Mouse (Mus musculus) gonadal fat pad, adult 2 months (tissue): ENCODE measurements around the gene Ccdc113. TPM values are rescaled to one million over a fixed set of nuclear protein-coding genes. Genes with fewer than 3 reads are reported as not detected.

Source experiments
- DNase-seq: peaks from one replicate; pipeline ENCODE4 v3.0.0-alpha.2; 2012; ENCODE audit warnings: low read depth
- polyA plus RNA-seq: library from polyadenylated mRNA; depleted of rRNA; stranded (reverse); fragments of >200 nt; gene quantifications from 2 replicates; pipeline ENCODE4 v1.2.3, GENCODE M21; 2012

The Ccdc113 gene
- polyA plus RNA-seq, 1 experiment = 0.36 TPM

DNA sequence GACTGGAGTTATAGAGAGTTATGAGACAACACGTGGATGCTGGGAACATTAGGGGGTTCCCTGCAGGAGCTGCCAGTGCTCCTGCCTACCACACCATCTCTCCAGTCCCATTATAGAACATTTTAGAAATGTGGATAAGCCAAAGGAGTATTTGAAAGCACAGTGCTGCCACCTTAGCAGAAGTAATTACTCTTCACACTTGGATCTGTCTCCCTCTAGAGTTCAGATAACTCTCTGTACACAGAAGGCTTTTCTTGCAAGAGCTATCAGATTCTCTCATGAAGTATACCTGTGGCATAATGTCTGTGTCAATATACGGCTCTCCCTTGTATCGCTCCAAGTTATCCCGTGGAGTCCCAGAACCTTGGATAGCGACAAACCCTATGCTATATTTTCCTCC, 5.6 kb downstream of the Ccdc113 start:
- DNase-seq = no peak

DNA sequence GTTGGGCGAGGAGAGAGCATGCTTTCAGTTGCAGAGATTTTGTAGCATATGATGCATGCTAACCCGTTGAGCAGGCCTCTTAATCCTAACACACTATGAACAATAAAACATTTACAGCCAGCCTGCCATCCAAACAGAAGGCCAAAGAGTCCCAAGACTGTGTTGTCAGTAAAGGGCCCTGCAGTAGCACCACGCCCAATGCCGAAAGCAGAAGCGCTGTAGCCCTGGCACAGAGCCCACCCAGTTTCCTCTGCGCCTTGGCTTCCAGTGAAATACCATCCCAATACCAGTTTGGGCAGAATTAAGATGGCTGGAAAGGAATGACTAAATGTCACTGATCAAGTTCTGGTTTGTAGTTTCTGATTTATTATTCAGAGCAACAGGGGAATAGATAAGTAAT, 8.3 kb downstream of the Ccdc113 start:
- DNase-seq = peak; percentile 33

DNA sequence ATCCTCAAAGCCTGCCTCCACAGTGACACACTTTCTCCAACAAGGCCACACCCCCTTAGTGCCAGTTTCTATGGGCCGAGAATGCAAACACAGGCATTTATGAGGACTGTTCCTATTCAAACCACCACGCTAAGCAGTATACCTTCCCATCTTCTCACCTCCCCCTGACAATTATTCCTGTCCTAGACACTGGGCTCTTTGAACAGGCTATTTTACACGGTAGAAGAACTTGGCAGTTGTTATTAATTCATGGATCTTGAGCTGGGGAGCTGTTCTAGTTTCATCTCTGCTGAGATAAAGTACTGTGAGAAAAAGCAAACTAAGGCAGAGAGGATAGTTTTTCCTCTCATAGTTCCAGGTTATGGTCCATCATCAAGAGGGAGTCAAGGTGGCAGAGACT, 9.2 kb downstream of the Ccdc113 start:
- no peak for DNase-seq

DNA sequence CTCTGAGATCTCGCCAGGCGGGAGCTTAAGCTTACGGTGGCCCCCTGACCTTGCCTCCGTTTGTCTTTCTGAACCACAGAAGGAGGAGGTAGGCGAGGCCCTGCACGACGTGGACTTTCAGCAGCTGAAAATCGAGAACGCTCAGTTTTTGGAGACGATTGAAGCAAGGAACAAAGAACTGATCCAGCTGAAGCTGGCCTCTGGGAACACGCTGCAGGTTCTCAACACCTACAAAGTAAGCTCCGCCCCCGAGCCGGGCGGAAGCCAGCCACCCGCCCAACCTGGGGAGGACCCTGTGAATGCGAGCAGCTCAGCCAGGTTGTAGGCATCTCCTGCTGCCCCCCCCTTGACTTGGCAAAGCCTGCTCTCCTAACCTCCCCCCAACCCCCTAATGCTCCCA, 11.9 kb downstream of the Ccdc113 start:
- no peak for DNase-seq

DNA sequence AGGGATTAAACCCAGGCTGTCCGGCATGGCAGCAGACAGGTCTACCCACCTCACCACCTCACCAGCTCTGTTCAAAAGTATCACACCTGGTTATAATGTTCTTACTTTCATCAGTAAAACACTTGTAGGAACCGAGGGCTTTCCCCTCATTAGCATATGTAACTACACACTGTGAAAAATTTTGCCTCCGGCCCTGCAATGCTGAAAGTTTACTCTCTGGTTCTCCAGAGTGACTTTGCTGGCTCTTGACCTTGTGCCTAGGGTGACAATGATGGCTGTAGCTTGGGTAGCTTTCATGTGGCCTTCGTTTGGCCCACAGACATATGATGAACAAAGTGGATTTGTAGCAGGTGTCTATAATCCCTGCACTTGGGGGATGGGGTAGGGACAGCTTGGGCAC, 13.1 kb downstream of the Ccdc113 start:
- no peak for DNase-seq

DNA sequence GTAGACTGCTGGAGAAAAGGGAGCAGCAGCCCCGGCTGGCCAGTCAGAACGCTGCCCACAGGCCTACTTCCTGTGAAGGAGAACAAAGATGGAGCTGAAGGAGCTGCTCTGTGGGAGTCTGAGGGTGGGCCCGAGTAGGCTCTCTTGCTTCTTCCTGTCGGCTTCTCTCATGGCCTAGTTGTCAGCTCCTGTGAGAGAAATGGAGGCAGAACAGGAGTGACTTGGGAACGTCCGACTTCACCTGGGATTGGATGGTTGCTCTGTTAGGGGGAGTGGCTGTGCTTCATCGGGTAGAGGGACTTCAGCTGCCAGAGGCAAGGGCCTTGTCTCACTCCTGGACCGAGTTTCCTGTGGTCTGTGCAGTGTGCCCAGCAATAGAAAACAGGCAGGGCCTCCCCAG, 14.0 kb downstream of the Ccdc113 start:
- no peak for DNase-seq

DNA sequence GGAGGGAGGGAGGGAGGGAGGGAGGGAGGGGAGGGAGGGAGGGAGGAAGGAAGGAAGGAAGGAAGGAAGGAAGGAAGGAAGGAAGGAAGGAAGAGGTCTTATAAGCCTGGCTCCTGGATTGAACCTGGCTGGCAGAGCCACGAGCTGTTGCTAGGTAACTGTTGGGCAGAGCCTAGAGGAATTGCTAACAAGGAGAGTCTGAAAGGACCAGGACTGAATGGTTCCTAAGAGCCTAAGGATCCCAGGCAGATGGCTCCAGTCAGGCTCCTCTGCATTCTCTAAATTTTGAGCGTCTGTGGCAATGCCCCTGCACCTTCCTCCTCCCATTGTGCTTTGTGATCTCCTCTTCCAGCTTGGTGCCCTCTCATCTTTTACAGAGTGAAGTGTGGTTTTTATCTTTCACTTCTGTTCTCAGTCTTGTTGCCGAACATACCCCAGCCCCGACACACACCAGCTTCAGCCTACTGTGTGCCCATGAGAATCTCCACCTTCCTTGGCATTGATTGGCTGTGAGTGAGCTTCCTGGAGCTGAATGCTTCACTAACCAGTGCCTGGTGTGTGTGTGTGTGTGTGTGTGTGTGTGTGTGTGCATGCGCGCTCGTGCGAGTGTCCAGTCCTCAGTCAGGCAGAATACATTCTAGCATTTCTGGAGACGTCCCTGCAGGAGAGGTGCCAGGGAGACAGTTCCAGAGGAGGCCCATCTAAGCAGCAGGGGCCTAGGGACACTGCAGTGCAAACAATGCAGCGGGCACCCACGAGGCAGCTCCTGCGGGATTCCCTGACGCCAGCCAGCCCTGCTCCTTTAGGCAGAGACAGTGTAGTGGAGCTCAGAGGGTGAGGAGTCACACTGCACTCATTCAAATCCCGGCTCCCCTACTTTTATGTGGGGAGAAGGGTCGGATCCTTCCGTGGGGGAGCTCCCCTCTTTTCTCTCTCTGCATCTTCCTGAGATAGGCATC, 16.3 kb downstream of the Ccdc113 start:
- no peak for DNase-seq

DNA sequence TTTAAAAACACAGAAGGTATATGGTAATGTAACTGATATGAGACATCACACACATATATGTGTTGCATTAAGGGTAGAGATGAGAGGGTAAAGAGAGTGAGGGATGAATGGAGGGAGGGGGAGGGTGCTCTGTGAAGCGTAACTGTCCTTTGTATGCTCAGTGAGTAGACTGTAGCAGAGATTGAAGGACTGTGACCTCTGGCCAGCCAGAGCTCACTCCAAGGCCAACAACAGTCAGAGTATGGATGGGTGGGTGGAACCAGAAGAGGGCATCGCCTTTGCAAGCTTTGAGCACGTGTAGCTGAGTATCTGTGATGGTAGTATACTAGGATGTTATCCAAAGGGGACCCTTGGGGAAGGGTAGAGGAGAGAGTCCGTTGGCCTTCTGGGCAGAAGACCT, 17.7 kb downstream of the Ccdc113 start:
- DNase-seq = no peak

DNA sequence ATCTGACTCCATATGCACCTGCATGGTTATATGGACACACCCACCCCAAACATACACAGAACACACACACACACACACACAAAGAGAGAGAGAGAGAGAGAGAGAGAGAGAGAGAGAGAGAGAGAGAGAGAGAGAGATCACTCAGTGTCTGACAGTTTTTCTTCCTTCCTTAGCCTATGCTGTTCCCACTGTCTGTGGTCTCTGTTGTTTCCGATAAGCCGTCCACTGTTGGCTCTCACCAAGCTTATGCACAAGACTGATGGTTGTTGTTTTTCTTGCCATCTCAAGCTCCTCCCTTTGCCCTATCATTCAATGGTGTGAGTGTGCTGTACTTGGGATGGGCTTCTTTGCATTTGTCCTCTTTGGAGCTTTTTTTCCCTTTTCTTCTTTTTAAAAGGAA, 22.1 kb downstream of the Ccdc113 start:
- DNase-seq = no peak

DNA sequence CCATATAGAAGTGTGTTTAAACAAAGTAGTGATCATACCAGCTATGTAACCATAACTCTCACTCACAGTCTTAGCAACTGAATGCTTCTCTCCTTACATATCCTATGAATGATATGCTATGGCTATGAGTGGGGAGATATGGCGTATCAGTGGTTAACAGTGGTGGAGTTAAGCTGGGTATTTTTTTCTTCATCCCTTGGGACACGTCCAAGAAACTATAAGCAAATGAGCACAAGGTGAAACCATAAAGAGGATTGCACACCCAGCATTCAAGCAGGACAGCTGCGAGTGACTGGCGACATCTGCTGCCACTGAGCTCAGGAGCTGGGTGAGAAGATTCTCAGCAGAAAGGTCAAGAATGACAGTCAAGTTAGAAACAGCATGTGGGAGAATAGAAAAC, 32.3 kb downstream of the Ccdc113 start:
- DNase-seq = no peak

DNA sequence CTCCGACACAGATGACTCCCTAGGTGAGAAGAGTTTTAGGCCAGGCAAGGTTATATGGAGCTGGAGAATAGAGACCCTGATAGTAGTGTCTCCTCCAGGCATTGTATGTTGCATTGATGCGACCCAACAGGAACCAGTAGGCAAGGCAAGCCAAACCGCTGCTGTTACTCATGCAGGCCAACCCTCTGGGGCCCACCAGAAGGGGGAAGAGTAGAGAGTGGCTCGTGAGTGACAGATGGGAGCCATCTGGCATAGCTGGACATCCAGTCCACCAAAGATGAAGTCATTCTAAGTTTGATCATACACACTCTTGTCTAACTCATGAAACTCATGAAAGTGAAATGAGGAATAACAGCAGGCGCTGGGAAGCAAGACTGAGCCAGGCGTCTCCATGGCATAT, 32.9 kb downstream of the Ccdc113 start:
- no peak for DNase-seq

DNA sequence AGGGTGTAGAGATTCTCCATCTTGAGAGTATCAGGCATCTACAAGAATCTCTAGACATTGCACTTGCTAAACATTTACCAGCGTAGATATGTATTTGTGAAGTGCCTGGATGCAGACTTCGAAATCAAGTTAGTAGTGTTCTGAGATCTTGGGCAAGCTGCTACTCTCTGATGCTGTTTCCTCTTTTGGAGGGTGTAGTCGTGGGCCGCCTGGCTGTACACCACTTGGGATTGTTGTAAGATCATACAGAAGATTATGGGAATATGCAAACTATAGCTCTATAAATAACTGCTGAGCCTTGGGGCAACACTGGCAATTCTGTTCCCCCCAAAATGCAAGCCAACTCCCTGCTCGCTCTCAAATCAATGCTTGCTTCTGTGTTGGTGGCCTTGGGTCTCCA, 39.3 kb downstream of the Ccdc113 start:
- no peak for DNase-seq

DNA sequence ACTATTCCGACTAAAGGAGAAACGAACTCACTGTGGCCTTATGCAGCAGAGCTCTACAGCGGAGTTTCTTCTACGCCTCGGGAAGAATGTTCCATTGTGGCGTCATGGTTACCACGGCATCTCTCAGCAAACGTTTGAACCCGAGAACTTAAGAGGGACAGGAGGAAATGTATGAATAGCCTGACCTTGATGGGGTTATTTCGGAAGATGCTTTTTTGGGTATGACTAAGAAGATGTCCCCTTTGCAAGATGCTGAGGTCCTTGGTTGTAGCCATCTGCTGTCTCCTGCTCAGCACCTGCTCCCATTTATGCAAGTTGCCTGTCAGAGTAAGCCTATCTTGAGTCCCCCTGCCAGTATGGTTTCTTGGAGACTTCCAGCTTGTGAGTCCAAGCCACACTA, 42.4 kb downstream of the Ccdc113 start, which contains the start of gene Prss54:
Gene Prss54 (minus strand): TSS at position 101 of the 400 bp plus-strand sequence.
- no peak for DNase-seq

DNA sequence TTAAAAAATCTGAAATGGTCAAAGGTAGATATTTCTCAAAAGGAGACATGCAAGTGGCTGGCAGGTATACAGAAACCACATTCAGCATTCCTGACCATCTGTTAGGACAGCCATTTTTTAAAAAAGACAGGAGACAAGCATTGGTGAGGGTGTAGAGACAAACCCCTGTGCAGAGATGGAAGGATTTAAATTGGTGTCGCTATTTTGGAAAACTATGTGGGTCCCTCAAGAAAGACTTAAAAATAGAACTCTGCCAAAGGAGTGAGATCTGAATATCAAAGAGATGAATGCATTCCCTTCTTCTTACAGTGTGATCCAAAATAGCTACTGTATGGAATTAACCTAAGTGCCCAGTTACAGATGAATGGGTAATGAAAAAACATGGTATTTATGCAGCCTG, 53.5 kb downstream of the Ccdc113 start:
- no peak for DNase-seq

DNA sequence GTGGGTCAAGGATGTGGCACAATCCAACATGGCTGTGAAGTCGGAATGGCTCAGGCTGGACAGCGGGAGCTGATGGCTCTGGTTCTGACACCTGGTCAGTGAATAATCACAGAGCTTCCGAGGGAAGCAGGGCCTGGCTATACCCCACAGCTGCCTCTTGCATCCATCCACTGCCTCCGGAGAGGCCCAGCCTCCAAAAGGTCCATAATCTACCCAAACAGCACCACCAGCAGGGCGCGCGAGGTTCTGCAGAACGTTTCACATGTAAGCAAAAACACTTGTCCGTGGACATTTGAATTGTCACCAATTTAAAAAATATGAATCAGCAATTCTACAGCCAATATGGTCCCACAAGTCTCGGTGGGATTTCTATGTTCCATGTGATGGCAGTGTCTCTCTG, 55.4 kb downstream of the Ccdc113 start:
- no peak for DNase-seq

DNA sequence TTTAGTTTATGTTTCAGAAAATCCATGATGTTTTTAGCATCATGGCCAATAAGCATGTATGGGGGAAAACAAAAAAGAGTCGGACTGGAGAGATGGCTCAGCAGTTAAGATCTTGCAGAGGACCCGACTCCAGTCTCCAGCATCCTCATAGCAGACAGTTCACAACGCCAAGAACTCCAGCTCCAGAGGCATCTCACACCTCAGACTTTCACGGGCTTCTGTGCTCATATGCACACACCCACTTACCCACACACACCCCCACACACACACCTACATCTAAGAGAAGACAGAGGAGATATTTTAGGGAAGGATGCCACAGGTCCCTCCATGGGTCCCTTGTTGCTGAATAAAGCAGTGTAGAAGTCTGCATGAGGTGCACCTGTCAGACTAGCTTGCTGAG, 56.7 kb downstream of the Ccdc113 start:
- no peak for DNase-seq

DNA sequence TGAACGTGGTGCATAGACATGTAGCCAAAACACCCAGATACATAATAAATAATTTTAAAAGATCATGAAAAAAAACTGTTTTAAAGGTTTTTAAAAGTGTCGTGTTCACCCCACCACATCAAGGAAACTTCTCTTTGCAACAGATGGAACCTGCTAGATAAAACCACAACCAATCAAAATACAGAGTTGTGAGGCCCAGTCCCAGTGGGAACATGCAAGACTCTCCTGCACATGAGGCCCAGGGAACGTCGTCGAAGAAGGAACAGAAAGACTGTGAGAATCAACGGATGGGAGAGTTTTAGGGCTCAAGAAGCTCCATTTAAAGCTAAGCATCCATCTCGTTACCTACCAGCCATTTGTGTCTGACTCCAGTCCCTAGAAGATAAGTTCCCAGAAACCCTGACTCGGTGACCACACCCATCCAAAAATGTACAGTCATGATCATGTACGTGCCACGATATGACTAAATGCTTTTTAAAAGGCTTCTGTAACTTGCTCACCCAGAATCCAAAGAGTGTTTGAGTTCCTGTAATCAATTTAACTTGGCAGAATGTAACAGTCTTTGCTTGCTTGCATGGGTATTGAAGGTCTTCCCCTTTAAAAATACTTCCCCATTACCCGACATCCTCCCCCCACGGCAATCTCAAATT, 58.4 kb downstream of the Ccdc113 start:
- DNase-seq = no peak

DNA sequence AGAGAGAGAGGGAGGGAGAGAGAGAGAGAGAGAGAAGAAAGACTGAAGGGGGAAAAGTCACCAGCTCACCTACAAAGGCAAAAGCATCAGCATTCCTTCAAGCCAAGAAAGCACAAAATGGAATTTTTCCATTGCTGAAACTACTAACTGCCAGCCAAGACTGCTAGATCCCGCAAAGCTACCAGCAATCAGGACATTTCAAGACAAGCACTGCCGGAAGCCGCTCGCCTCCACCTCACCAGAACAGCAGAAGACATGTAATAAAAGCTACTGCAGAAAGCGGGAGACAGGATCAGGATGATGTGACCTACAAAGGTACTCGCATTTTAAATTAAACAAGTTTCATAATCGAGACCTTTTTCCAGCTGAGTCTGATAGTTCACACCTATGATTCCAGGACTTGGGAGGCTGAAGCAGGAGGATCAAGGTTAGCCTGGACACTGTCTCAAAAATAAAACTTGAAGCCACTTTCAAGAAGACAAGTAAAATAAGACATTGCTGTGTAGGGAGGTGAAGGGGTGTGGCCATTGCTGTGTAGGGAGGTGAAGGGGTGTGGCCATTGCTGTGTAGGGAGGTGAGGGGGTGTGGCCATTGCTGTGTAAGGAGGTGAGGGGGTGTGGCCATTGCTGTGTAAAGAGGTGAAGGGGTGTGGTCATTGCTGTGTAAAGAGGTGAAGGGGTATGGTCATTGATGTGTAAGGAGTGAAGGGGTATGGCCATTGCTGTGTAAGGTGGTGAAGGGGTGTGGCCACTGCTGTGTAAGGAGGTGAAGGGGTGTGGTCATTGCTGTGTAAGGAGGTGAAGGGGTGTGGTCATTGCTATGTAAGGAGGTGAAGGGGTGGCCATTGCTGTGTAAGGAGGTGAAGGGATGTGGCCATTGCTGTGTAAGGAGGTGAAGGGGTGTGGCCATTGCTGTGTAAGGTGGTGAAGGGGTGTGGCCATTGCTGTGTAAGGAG, 59.8 kb downstream of the Ccdc113 start:
- DNase-seq = no peak

DNA sequence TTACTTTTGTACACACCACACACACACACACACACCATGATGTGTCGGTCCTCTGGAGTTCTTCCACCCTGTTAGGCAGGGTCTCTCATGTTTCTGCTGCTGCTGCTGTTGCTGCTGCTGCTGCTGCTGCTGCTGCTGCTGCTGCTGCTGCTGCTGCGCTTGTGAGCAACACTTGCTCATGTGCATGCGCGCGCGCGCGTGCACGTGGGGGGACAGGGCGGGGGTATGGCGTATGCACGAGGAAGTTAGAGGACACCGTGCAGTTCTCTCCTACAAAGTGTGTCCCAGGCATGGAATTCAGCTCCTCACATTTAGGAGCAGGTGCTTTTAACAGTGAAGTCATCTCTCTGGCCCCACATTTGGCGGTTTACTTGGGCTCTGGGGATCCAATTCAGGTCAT, 61.2 kb downstream of the Ccdc113 start:
- DNase-seq = no peak

DNA sequence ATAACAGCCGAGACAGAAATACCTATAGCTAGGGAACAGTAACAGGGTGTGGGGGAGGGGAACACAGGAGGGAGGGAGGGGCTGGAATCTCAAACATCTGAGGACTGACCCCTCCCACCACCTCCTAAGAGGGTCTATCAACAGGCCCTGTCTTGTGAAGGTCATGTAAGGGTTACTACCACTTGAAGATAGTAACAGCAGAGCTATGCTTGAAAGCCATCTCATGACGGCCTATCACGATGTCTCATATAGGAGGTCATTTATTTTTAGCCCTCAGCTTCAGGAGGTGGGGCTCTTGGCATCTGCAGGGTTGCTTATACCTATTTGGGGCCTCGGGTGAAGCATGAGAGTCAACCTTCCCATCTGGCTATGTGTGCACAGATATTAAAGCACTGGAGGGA, 63.0 kb downstream of the Ccdc113 start:
- DNase-seq = no peak

DNA sequence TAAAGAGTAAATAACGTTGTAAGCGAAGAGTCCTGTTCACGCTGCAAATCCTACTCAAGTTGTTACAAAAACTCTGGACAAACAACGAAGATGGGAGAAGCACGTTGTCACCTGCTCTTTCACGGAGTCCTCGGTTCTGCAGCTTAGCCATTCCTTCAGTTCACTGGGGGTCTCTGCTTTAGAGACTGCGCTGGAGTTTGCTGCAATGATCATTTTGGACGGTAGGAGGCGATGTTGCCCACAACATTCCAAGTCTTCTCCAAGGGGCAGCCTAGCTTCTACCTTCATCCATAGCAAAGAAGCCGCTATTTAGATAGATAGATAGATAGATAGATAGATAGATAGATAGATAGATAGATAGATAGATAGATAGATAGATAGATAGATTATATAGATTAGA, 66.0 kb downstream of the Ccdc113 start:
- DNase-seq = no peak

DNA sequence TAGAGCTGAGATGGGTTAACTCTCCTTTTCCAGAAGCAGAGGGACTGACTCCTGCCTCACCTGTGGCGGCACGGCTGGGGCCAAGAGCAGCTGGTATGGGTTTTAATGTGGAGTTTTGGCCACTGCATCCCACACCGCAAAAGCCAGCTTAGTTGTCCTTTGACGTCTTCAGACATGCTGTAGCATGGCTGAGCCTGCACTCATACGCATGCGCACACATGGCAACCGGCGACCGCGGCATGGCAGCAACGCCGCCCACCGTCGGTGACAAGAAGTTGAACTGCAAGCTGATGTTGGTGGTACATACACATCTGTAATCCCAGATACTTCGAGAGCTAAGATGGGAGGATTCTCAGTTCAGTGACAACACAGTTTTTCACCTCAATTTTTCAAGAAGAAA, 67.4 kb downstream of the Ccdc113 start:
- no peak for DNase-seq
